Mouse (Mus musculus): ENCODE results near the gene Prdx6.
"Not testable (repeated sequence)": the region's sequence is repeated elsewhere in the genome, so short reads cannot be mapped to it uniquely, and the experiment has no call there.

- TF ChIP-seq CTCF (IDR thresholded peaks at IDR 0.05; ENCODE audit: borderline replicate concordance, control insufficient read depth, extremely low read depth, insufficient read depth, low read length, poor library complexity); POLR2A (IDR thresholded peaks at IDR 0.05; ENCODE audit: control insufficient read depth, extremely low read depth, insufficient read depth, low read length, poor library complexity): not testable (repeated sequence)
These were observed 54.7 kb downstream of the Prdx6 start for GRCm38 (mm10) chr1:161196364-161196763.

Data from thymus, adult 2 months (tissue).